Mouse (Mus musculus): ENCODE measurements around the gene Pacrg.

Pacrg gene

GRCm38 (mm10) chr17:10452801-10453200 lies 387.3 kb downstream of the Pacrg start:
- no peak for DNase-seq (ENCODE audit: low read depth, low spot score)

GRCm38 (mm10) chr17:10451306-10452077 lies 388.6 kb downstream of the Pacrg start:
- peak; percentile 85 for DNase-seq (ENCODE audit: low read depth, low spot score)

GRCm38 (mm10) chr17:10449800-10450299 lies 390.3 kb downstream of the Pacrg start:
- no peak for DNase-seq (ENCODE audit: low read depth, low spot score)

GRCm38 (mm10) chr17:10448417-10448816 lies 391.7 kb downstream of the Pacrg start:
- no peak for DNase-seq (ENCODE audit: low read depth, low spot score)

- no peak for DNase-seq (ENCODE audit: low read depth, low spot score)
These were observed 398.5 kb downstream of the Pacrg start for GRCm38 (mm10) chr17:10441501-10442111.

- no peak for DNase-seq (ENCODE audit: low read depth, low spot score)
These were observed 399.1 kb downstream of the Pacrg start for GRCm38 (mm10) chr17:10440961-10441360.

GRCm38 (mm10) chr17:10439815-10440214 lies 400.3 kb downstream of the Pacrg start:
- DNase-seq (ENCODE audit: low read depth, low spot score) = no peak

GRCm38 (mm10) chr17:10434867-10435266 lies 405.2 kb downstream of the Pacrg start:
- DNase-seq (ENCODE audit: low read depth, low spot score) = no peak

- DNase-seq (ENCODE audit: low read depth, low spot score) = no peak
These were observed 407.5 kb downstream of the Pacrg start for GRCm38 (mm10) chr17:10432525-10433180.

GRCm38 (mm10) chr17:10431849-10432524 lies 408.1 kb downstream of the Pacrg start:
- DNase-seq (ENCODE audit: low read depth, low spot score) = no peak

- DNase-seq (ENCODE audit: low read depth, low spot score) = no peak
These were observed 409.3 kb downstream of the Pacrg start for GRCm38 (mm10) chr17:10430831-10431230.

- DNase-seq (ENCODE audit: low read depth, low spot score) = no peak
These were observed 410.7 kb downstream of the Pacrg start for GRCm38 (mm10) chr17:10429406-10429805.

GRCm38 (mm10) chr17:10425311-10425710 lies 414.8 kb downstream of the Pacrg start:
- no peak for DNase-seq (ENCODE audit: low read depth, low spot score)

- DNase-seq (ENCODE audit: low read depth, low spot score) = no peak
These were observed 422.4 kb downstream of the Pacrg start for GRCm38 (mm10) chr17:10417558-10418253.

GRCm38 (mm10) chr17:10416995-10417394 lies 423.1 kb downstream of the Pacrg start:
- DNase-seq (ENCODE audit: low read depth, low spot score) = no peak

GRCm38 (mm10) chr17:10416101-10416500 lies 424.0 kb downstream of the Pacrg start:
- DNase-seq (ENCODE audit: low read depth, low spot score) = no peak

GRCm38 (mm10) chr17:10414383-10414782 lies 425.7 kb downstream of the Pacrg start:
- DNase-seq (ENCODE audit: low read depth, low spot score) = no peak

GRCm38 (mm10) chr17:10413870-10414269 lies 426.2 kb downstream of the Pacrg start:
- no peak for DNase-seq (ENCODE audit: low read depth, low spot score)

- DNase-seq (ENCODE audit: low read depth, low spot score) = no peak
These were observed 429.3 kb downstream of the Pacrg start for GRCm38 (mm10) chr17:10410597-10411476.

GRCm38 (mm10) chr17:10408681-10409081 lies 431.4 kb downstream of the Pacrg start:
- DNase-seq (ENCODE audit: low read depth, low spot score) = no peak

Data from telencephalon, adult 2 months (tissue).